Mouse (Mus musculus): ENCODE results near the gene Gm21988. TPM values are rescaled to one million over a fixed set of nuclear protein-coding genes. Genes with fewer than 3 reads are reported as not detected.

Gene Gm21988
- polyA plus RNA-seq, 1 experiment = 15.8 TPM

- peak; percentile 93 for DNase-seq
- TF ChIP-seq CTCF (conservative IDR thresholded peaks at IDR 0.05; ENCODE audit: insufficient read depth, insufficient read length, low read depth, low read length) (peak; percentile 90), POLR2A (IDR thresholded peaks at IDR 0.05; ENCODE audit: low read depth, low read length) (no peak)
- Histone ChIP-seq H3K36me3 (ENCODE audit: control insufficient read depth, insufficient read depth, low read length) (no peaks in the 10 kb centered on the region), H3K4me1 (ENCODE audit: control insufficient read depth, insufficient read depth, low read length) (0 out of 2 replicates have a peak, but pooled peaks cover 2% of the 10 kb centered on the region), H3K27ac (ENCODE audit: insufficient read depth, low read depth, low read length) (no peak overlapping the region), H3K4me3 (ENCODE audit: insufficient read depth, low read depth, low read length) (no peak overlapping the region), H3K27me3 (replicated peaks; ENCODE audit: control insufficient read depth, insufficient read depth, low read length) (no peaks in the 10 kb centered on the region)
- WGBS = 44% methylated on average over 5 of the region's 5 CpGs
Observed at GRCm38 (mm10) chr11:70201691-70202090, 37.9 kb downstream of the Gm21988 start.

- 54% methylated on average over 5 of the region's 5 CpGs for WGBS
- TF ChIP-seq CTCF (conservative IDR thresholded peaks at IDR 0.05; ENCODE audit: insufficient read depth, insufficient read length, low read depth, low read length) (no peak), POLR2A (IDR thresholded peaks at IDR 0.05; ENCODE audit: low read depth, low read length) (no peak)
- no peaks in the 10 kb centered on the region for H3K27me3 ChIP-seq (replicated peaks; ENCODE audit: control insufficient read depth, insufficient read depth, low read length)
- 0 out of 2 replicates have a peak, but pooled peaks cover 2% of the 10 kb centered on the region for H3K4me1 ChIP-seq (ENCODE audit: control insufficient read depth, insufficient read depth, low read length)
- H3K27ac ChIP-seq (ENCODE audit: insufficient read depth, low read depth, low read length) = peak overlapping the region; percentile 54; the same call in 1 of the 2 replicates
- H3K4me3 ChIP-seq (ENCODE audit: insufficient read depth, low read depth, low read length) = no peak overlapping the region
- H3K36me3 ChIP-seq (ENCODE audit: control insufficient read depth, insufficient read depth, low read length) = no peaks in the 10 kb centered on the region
- peak; percentile 38 for DNase-seq
Observed at GRCm38 (mm10) chr11:70200036-70200608, 39.5 kb downstream of the Gm21988 start.

GRCm38 (mm10) chr11:70199107-70199506, 40.5 kb downstream of the Gm21988 start:
- WGBS = 74% methylated on average over 8 of the region's 8 CpGs
- peaks cover 4% of the 10 kb centered on the region; the same call in 1 of the 2 replicates for H3K4me1 ChIP-seq (ENCODE audit: control insufficient read depth, insufficient read depth, low read length)
- no peak for DNase-seq
- H3K27me3 ChIP-seq (replicated peaks; ENCODE audit: control insufficient read depth, insufficient read depth, low read length) = no peaks in the 10 kb centered on the region
- no peak for TF ChIP-seq CTCF (conservative IDR thresholded peaks at IDR 0.05; ENCODE audit: insufficient read depth, insufficient read length, low read depth, low read length)
- TF ChIP-seq POLR2A (IDR thresholded peaks at IDR 0.05; ENCODE audit: low read depth, low read length) = no peak
- peak overlapping the region; percentile 54; the same call in 1 of the 2 replicates for H3K27ac ChIP-seq (ENCODE audit: insufficient read depth, low read depth, low read length)
- no peak overlapping the region for H3K4me3 ChIP-seq (ENCODE audit: insufficient read depth, low read depth, low read length)
- no peaks in the 10 kb centered on the region for H3K36me3 ChIP-seq (ENCODE audit: control insufficient read depth, insufficient read depth, low read length)

- WGBS = 78% methylated on average over 3 of the region's 3 CpGs
- no peak overlapping the region for H3K4me3 ChIP-seq (ENCODE audit: insufficient read depth, low read depth, low read length)
- H3K27ac ChIP-seq (ENCODE audit: insufficient read depth, low read depth, low read length) = no peak overlapping the region
- H3K27me3 ChIP-seq (replicated peaks; ENCODE audit: control insufficient read depth, insufficient read depth, low read length) = no peaks in the 10 kb centered on the region
- peaks cover 10% of the 10 kb centered on the region; the same call in 1 of the 2 replicates for H3K4me1 ChIP-seq (ENCODE audit: control insufficient read depth, insufficient read depth, low read length)
- TF ChIP-seq POLR2A (IDR thresholded peaks at IDR 0.05; ENCODE audit: low read depth, low read length) (no peak), CTCF (conservative IDR thresholded peaks at IDR 0.05; ENCODE audit: insufficient read depth, insufficient read length, low read depth, low read length) (no peak)
- DNase-seq = no peak
- no peaks in the 10 kb centered on the region for H3K36me3 ChIP-seq (ENCODE audit: control insufficient read depth, insufficient read depth, low read length)
Observed at GRCm38 (mm10) chr11:70198332-70198731, 41.3 kb downstream of the Gm21988 start.

- H3K4me3 ChIP-seq (ENCODE audit: insufficient read depth, low read depth, low read length) = no peak overlapping the region
- H3K36me3 ChIP-seq (ENCODE audit: control insufficient read depth, insufficient read depth, low read length) = no peaks in the 10 kb centered on the region
- TF ChIP-seq CTCF (conservative IDR thresholded peaks at IDR 0.05; ENCODE audit: insufficient read depth, insufficient read length, low read depth, low read length) = no peak
- TF ChIP-seq POLR2A (IDR thresholded peaks at IDR 0.05; ENCODE audit: low read depth, low read length) = no peak
- DNase-seq = peak; percentile 78
- H3K27ac ChIP-seq (ENCODE audit: insufficient read depth, low read depth, low read length) = peak overlapping the region; percentile 62; the same call in 1 of the 2 replicates
- H3K27me3 ChIP-seq (replicated peaks; ENCODE audit: control insufficient read depth, insufficient read depth, low read length) = no peaks in the 10 kb centered on the region
- 37% methylated on average over 11 of the region's 11 CpGs for WGBS
- peaks cover 12% of the 10 kb centered on the region; the same call in 1 of the 2 replicates for H3K4me1 ChIP-seq (ENCODE audit: control insufficient read depth, insufficient read depth, low read length)
Observed at GRCm38 (mm10) chr11:70193354-70194285, 46.0 kb downstream of the Gm21988 start.

GRCm38 (mm10) chr11:70192157-70192556, 47.5 kb downstream of the Gm21988 start:
- TF ChIP-seq CTCF (conservative IDR thresholded peaks at IDR 0.05; ENCODE audit: insufficient read depth, insufficient read length, low read depth, low read length) (no peak), POLR2A (IDR thresholded peaks at IDR 0.05; ENCODE audit: low read depth, low read length) (no peak)
- WGBS = 86% methylated on average over 4 of the region's 4 CpGs
- H3K4me3 ChIP-seq (ENCODE audit: insufficient read depth, low read depth, low read length) = no peak overlapping the region
- no peak for DNase-seq
- H3K4me1 ChIP-seq (ENCODE audit: control insufficient read depth, insufficient read depth, low read length) = peaks cover 12% of the 10 kb centered on the region; the same call in 1 of the 2 replicates
- no peaks in the 10 kb centered on the region for H3K27me3 ChIP-seq (replicated peaks; ENCODE audit: control insufficient read depth, insufficient read depth, low read length)
- no peaks in the 10 kb centered on the region for H3K36me3 ChIP-seq (ENCODE audit: control insufficient read depth, insufficient read depth, low read length)
- no peak overlapping the region for H3K27ac ChIP-seq (ENCODE audit: insufficient read depth, low read depth, low read length)

- Histone ChIP-seq H3K27me3 (replicated peaks; ENCODE audit: control insufficient read depth, insufficient read depth, low read length) (no peaks in the 10 kb centered on the region), H3K4me1 (ENCODE audit: control insufficient read depth, insufficient read depth, low read length) (peaks cover 12% of the 10 kb centered on the region; the same call in 1 of the 2 replicates), H3K27ac (ENCODE audit: insufficient read depth, low read depth, low read length) (no peak overlapping the region), H3K4me3 (ENCODE audit: insufficient read depth, low read depth, low read length) (no peak overlapping the region), H3K36me3 (ENCODE audit: control insufficient read depth, insufficient read depth, low read length) (no peaks in the 10 kb centered on the region)
- TF ChIP-seq POLR2A (IDR thresholded peaks at IDR 0.05; ENCODE audit: low read depth, low read length) (no peak), CTCF (conservative IDR thresholded peaks at IDR 0.05; ENCODE audit: insufficient read depth, insufficient read length, low read depth, low read length) (no peak)
- WGBS = 87% methylated on average over 6 of the region's 6 CpGs
- no peak for DNase-seq
Observed at GRCm38 (mm10) chr11:70191188-70191587, 48.4 kb downstream of the Gm21988 start.

All from kidney, adult 2 months (tissue).